Mouse (Mus musculus) kidney, postnatal 0 days (tissue): Measurements from ENCODE around the gene Il6ra. TPM values are rescaled to one million over a fixed set of nuclear protein-coding genes. Genes with fewer than 3 reads are reported as not detected.
A peak's percentile ranks its signal among the peaks of the same experiment; 100 is the strongest.

ENCODE experiments used
- ATAC-seq: fragments of 200-750 bp; cut with Nextera tagmentation; replicated peaks from 2 replicates; pipeline ENCODE4 v1.8.0; 2017; ENCODE audit warnings: low read depth, moderate number of reproducible peaks, moderate TSS enrichment, moderate library complexity; ENCODE audit not compliant: low FRiP score
- DNase-seq: peaks from one replicate; pipeline ENCODE4 v3.0.0-alpha.2; 2016; ENCODE audit warnings: low spot score
- H3K27ac ChIP-seq: fragments of 300-500 bp; sonication (generic); 2 replicates; pipeline ENCODE4 v1.5.1; 2014; ENCODE audit warnings: mild to moderate bottlenecking
- H3K27me3 ChIP-seq: fragments of 300-500 bp; sonication (generic); 2 replicates; pipeline ENCODE4 v1.6.1; 2014; ENCODE audit warnings: low read length, mixed read lengths; ENCODE audit not compliant: insufficient read depth
- H3K36me3 ChIP-seq: fragments of 300-500 bp; sonication (generic); 2 replicates; pipeline ENCODE4 v1.6.1; 2014; ENCODE audit warnings: low read length, mixed read lengths; ENCODE audit not compliant: insufficient read depth
- H3K4me1 ChIP-seq: fragments of 300-500 bp; sonication (generic); replicated peaks from 2 replicates; pipeline ENCODE4 v1.6.1; 2014; ENCODE audit warnings: antibody characterized with exemption, low read length, mixed read lengths; ENCODE audit not compliant: insufficient read depth
- H3K4me2 ChIP-seq: fragments of 300-500 bp; sonication (generic); 2 replicates; pipeline ENCODE4 v1.6.1; 2014; ENCODE audit warnings: mild to moderate bottlenecking, low read length, moderate library complexity, mixed read lengths
- H3K4me3 ChIP-seq: fragments of 300-500 bp; sonication (generic); replicated peaks from 2 replicates; pipeline ENCODE4 v1.5.1; 2014; ENCODE audit warnings: low read depth, low read length
- H3K9ac ChIP-seq: fragments of 300-500 bp; sonication (generic); 2 replicates; pipeline ENCODE4 v1.6.1; 2014; ENCODE audit warnings: low read depth, low read length
- H3K9me3 ChIP-seq: fragments of 300-500 bp; sonication (generic); replicated peaks from 2 replicates; pipeline ENCODE4 v1.6.1; 2016; ENCODE audit warnings: low read length, inconsistent platforms, mixed read lengths
- CTCF ChIP-seq: IDR thresholded peaks from 2 replicates; pipeline ENCODE4 v1.5.1; 2016; ENCODE audit warnings: antibody characterized with exemption, low read depth, mild to moderate bottlenecking, moderate library complexity
- WGBS: fragments of 180-500 bp; shearing (Covaris S2); extraction: QIAGEN DNeasy Blood & Tissue Kit; methylation state at CpG from one replicate; pipeline ENCODE4 v1.1.7; 2014; 5-methylcytosine and 5-hydroxymethylcytosine counted together
- polyA plus RNA-seq: library from polyadenylated mRNA; unstranded; fragments of >200 nt; fragmentation: Nextera tagmentation; extraction: Ambion mirVana; gene quantifications from 2 replicates; pipeline ENCODE4 v1.2.1, GENCODE M21; 2015

The Il6ra gene
- polyA plus RNA-seq, 1 experiment from 2014 or later: 1.7 TPM

- H3K36me3 ChIP-seq: no peaks in the 10 kb centered on the region
- H3K27ac ChIP-seq: no peak overlapping the region
- 0 out of 2 replicates have a peak, but pooled peaks cover 4% of the 10 kb centered on the region for H3K4me1 ChIP-seq
- DNase-seq (peak; percentile 52), ATAC-seq (no peak)
- TF ChIP-seq CTCF: no peak
- no peak overlapping the region for H3K9ac ChIP-seq
- 36% methylated on average over 8 of the region's 8 CpGs for whole genome bisulfite sequencing
- H3K4me3 ChIP-seq: no peak overlapping the region
- H3K4me2 ChIP-seq: no peak overlapping the region
- H3K27me3 ChIP-seq: peaks cover 20% of the 10 kb centered on the region
- no peaks in the 10 kb centered on the region for H3K9me3 ChIP-seq
These were observed 77.6 kb downstream of the Il6ra start for GRCm38 (mm10) chr3:89835362-89835761.

GRCm38 (mm10) chr3:89830815-89831591 lies 82.0 kb downstream of the Il6ra start, which contains the start of gene She:
TSS of gene She (plus strand) at chr3:89831370.
- 2% methylated on average over 85 of the region's 96 CpGs for WGBS
- Histone ChIP-seq H3K4me3 (peak within 1 kb of the TSS; percentile 60), H3K27ac (peak within 1 kb of the TSS; percentile 77), H3K36me3 (no peaks in the 10 kb centered on the region), H3K4me1 (0 out of 2 replicates have a peak, but pooled peaks cover 4% of the 10 kb centered on the region), H3K27me3 (peaks cover 27% of the 10 kb centered on the region), H3K4me2 (peak within 1 kb of the TSS; percentile 64), H3K9me3 (no peaks in the 10 kb centered on the region), H3K9ac (peak within 1 kb of the TSS; percentile 71)
- ATAC-seq (0 out of 2 replicates have a peak, but pooled peaks have one; percentile 13), DNase-seq (peak; percentile 21)
- no peak for TF ChIP-seq CTCF

GRCm38 (mm10) chr3:89826295-89826694 lies 86.7 kb downstream of the Il6ra start:
- no peaks in the 10 kb centered on the region for H3K4me1 ChIP-seq
- H3K4me3 ChIP-seq: no peak overlapping the region
- no peak for TF ChIP-seq CTCF
- no peak for ATAC-seq
- no peaks in the 10 kb centered on the region for H3K36me3 ChIP-seq
- no peaks in the 10 kb centered on the region for H3K9me3 ChIP-seq
- WGBS: 53% methylated on average over 3 of the region's 3 CpGs
- peaks cover 15% of the 10 kb centered on the region for H3K27me3 ChIP-seq
- no peak overlapping the region for H3K9ac ChIP-seq
- no peak overlapping the region for H3K27ac ChIP-seq
- DNase-seq: no peak
- H3K4me2 ChIP-seq: no peak overlapping the region

GRCm38 (mm10) chr3:89823594-89823993 lies 89.4 kb downstream of the Il6ra start:
- no peak overlapping the region for H3K27ac ChIP-seq
- TF ChIP-seq CTCF: no peak
- no peaks in the 10 kb centered on the region for H3K9me3 ChIP-seq
- DNase-seq (peak; percentile 25), ATAC-seq (no peak)
- no peaks in the 10 kb centered on the region for H3K36me3 ChIP-seq
- H3K27me3 ChIP-seq: no peaks in the 10 kb centered on the region
- H3K4me3 ChIP-seq: no peak overlapping the region
- 37% methylated on average over 2 of the region's 2 CpGs for WGBS
- H3K9ac ChIP-seq: no peak overlapping the region
- no peak overlapping the region for H3K4me2 ChIP-seq
- no peaks in the 10 kb centered on the region for H3K4me1 ChIP-seq

GRCm38 (mm10) chr3:89821548-89822480 lies 91.2 kb downstream of the Il6ra start:
- no peaks in the 10 kb centered on the region for H3K27me3 ChIP-seq
- 71% methylated on average over 10 of the region's 10 CpGs for WGBS
- H3K4me3 ChIP-seq: no peak overlapping the region
- DNase-seq (no peak), ATAC-seq (no peak)
- H3K36me3 ChIP-seq: no peaks in the 10 kb centered on the region
- H3K4me1 ChIP-seq: no peaks in the 10 kb centered on the region
- no peak overlapping the region for H3K9ac ChIP-seq
- no peak for TF ChIP-seq CTCF
- H3K9me3 ChIP-seq: no peaks in the 10 kb centered on the region
- H3K27ac ChIP-seq: no peak overlapping the region
- H3K4me2 ChIP-seq: no peak overlapping the region

GRCm38 (mm10) chr3:89821096-89821513 lies 91.9 kb downstream of the Il6ra start:
- no peaks in the 10 kb centered on the region for H3K27me3 ChIP-seq
- DNase-seq: no peak
- no peak overlapping the region for H3K27ac ChIP-seq
- no peak overlapping the region for H3K4me3 ChIP-seq
- H3K9me3 ChIP-seq: no peaks in the 10 kb centered on the region
- ATAC-seq: no peak
- H3K4me2 ChIP-seq: no peak overlapping the region
- no peaks in the 10 kb centered on the region for H3K36me3 ChIP-seq
- no peak overlapping the region for H3K9ac ChIP-seq
- WGBS: 88% methylated on average over 11 of the region's 11 CpGs
- H3K4me1 ChIP-seq: no peaks in the 10 kb centered on the region
- TF ChIP-seq CTCF: no peak
